Mouse (Mus musculus): Measurements from ENCODE around the gene Elf5. TPM values are rescaled to one million over a fixed set of nuclear protein-coding genes. Genes with fewer than 3 reads are reported as not detected.

Elf5 gene
- polyA plus RNA-seq, 1 experiment from 2014 or later = not detected

DNA sequence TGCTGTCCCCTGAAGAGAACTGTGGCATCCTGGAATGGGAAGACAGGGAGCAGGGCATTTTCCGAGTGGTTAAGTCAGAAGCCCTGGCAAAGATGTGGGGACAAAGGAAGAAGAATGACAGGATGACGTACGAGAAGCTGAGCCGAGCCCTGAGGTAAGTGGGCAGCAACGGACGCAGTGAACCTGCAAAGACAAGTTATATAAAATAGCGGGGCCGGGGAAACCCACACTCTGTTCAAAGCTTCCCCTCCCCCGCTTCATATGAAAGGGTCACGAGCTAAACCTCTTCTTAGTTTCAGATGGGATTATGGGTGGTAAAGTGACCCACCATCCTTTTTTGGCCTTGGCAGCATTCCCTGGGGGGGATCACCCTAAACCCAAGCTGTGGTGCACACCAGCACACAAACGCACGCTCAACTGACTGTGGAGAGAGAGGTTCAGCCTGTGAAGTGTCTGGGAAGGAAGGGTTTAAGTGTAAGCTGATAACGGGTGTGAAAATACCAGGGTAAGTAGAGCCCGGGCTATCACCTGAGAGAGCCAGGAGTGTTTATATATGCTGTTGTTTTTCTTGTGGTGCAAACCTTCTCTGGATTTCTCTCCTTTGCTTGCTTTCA is 37.6 kb downstream of the Elf5 start:
- Histone ChIP-seq H3K27ac (ENCODE audit: low read depth, low read length) (no peak overlapping the region), H3K36me3 (ENCODE audit: control insufficient read depth, insufficient read depth, low read length) (peaks cover 7% of the 10 kb centered on the region), H3K4me2 (ENCODE audit: low read length) (no peak overlapping the region), H3K27me3 (replicated peaks; ENCODE audit: control insufficient read depth, insufficient read depth, low read length) (no peaks in the 10 kb centered on the region), H3K9ac (ENCODE audit: low read depth, low read length) (no peak overlapping the region), H3K9me3 (ENCODE audit: control insufficient read depth, low read length) (no peaks in the 10 kb centered on the region), H3K4me3 (ENCODE audit: low read length) (no peak overlapping the region), H3K4me1 (ENCODE audit: control insufficient read depth, insufficient read depth, low read depth, low read length) (no peaks in the 10 kb centered on the region)
- 73% methylated on average over 14 of the region's 14 CpGs for WGBS
- ATAC-seq = no peak

DNA sequence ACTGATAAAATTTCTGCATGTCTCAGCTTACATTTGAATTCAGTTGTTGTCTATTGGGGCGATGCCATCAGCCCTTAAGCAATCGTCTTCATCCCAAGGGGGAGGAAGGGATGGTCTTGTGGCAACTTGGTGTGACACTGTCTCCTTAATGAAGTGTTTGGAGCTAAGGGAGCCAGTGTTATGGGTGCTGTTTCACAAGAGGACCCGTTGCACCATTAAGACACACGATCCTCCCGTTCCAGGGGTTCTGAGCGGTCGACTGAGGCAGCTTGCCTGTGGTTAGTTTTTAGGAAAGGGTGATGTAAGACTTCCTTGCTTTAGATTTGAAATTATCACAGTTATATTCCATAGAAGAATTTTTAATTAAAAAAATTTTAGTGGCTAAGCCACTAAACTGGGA is 38.3 kb downstream of the Elf5 start:
- Histone ChIP-seq H3K27me3 (replicated peaks; ENCODE audit: control insufficient read depth, insufficient read depth, low read length) (no peaks in the 10 kb centered on the region), H3K9me3 (ENCODE audit: control insufficient read depth, low read length) (no peaks in the 10 kb centered on the region), H3K27ac (ENCODE audit: low read depth, low read length) (no peak overlapping the region), H3K36me3 (ENCODE audit: control insufficient read depth, insufficient read depth, low read length) (peaks cover 7% of the 10 kb centered on the region), H3K4me2 (ENCODE audit: low read length) (no peak overlapping the region), H3K9ac (ENCODE audit: low read depth, low read length) (no peak overlapping the region), H3K4me3 (ENCODE audit: low read length) (no peak overlapping the region), H3K4me1 (ENCODE audit: control insufficient read depth, insufficient read depth, low read depth, low read length) (no peaks in the 10 kb centered on the region)
- WGBS = 91% methylated on average over 7 of the region's 7 CpGs
- no peak for ATAC-seq

DNA sequence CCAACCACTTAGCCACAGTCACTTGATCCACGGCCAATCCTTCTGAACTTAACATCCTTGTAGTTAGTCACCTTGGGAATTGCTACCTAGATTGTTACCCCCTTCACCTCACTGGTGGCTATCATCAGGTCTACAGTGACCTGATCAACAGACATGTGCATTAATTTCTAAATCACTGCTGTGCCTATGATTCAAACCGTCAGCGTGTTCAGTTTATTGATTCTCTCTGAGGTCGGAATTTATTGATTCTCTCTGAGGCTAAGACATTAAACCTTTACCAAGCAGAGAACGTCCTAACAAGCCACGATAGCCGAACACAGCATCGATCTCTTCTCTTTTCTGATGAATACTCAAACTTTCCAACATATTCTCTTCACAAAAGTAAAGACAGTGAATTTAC is 38.8 kb downstream of the Elf5 start:
- WGBS = 91% methylated on average over 8 of the region's 8 CpGs
- no peak for ATAC-seq
- Histone ChIP-seq H3K4me1 (ENCODE audit: control insufficient read depth, insufficient read depth, low read depth, low read length) (no peaks in the 10 kb centered on the region), H3K4me3 (ENCODE audit: low read length) (no peak overlapping the region), H3K27me3 (replicated peaks; ENCODE audit: control insufficient read depth, insufficient read depth, low read length) (no peaks in the 10 kb centered on the region), H3K9ac (ENCODE audit: low read depth, low read length) (no peak overlapping the region), H3K4me2 (ENCODE audit: low read length) (no peak overlapping the region), H3K36me3 (ENCODE audit: control insufficient read depth, insufficient read depth, low read length) (peaks cover 7% of the 10 kb centered on the region), H3K9me3 (ENCODE audit: control insufficient read depth, low read length) (no peaks in the 10 kb centered on the region), H3K27ac (ENCODE audit: low read depth, low read length) (no peak overlapping the region)

DNA sequence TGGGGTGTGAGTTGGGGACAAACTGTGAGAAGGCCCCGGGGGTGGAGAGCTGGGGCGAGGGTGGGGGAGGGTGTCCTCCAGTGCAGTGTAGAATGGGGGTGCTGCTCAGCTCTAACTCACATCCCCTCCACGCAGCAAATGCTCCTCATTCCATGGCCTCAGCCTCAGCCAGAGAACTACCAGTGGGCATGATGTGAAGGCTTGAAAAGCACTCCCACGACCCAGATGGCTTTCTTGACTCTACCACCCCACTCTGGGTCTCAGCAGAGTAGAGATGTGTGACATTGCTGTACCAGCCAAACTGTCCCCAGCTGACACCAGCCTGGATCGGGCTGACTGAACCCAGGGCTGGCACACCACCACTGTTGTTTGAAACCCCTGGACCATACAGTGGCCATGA is 41.1 kb downstream of the Elf5 start:
- no peak overlapping the region for H3K27ac ChIP-seq (ENCODE audit: low read depth, low read length)
- peaks cover 15% of the 10 kb centered on the region for H3K36me3 ChIP-seq (ENCODE audit: control insufficient read depth, insufficient read depth, low read length)
- 84% methylated on average over 5 of the region's 5 CpGs for WGBS
- H3K27me3 ChIP-seq (replicated peaks; ENCODE audit: control insufficient read depth, insufficient read depth, low read length) = no peaks in the 10 kb centered on the region
- H3K4me3 ChIP-seq (ENCODE audit: low read length) = no peak overlapping the region
- H3K9ac ChIP-seq (ENCODE audit: low read depth, low read length) = no peak overlapping the region
- no peak for ATAC-seq
- no peaks in the 10 kb centered on the region for H3K9me3 ChIP-seq (ENCODE audit: control insufficient read depth, low read length)
- no peak overlapping the region for H3K4me2 ChIP-seq (ENCODE audit: low read length)
- H3K4me1 ChIP-seq (ENCODE audit: control insufficient read depth, insufficient read depth, low read depth, low read length) = no peaks in the 10 kb centered on the region

DNA sequence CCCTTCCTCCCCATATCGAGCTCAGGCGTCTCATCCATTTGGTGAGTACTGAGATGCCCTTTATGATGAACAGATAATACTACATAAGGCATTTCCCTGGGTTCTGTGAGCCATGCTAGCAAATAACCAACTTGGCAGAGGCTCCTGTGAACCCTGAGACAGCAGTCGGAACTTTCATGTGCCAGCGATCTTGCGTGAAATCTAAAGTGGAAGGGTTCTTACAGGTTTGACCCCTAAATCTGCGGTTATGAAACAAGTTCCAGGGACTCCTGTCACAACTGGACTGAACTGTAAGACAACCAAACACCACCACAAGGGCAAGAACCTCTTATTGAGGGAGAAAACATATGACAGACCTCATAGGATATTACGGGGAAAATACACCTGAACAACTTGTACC is 44.3 kb downstream of the Elf5 start:
- WGBS = 96% methylated on average over 7 of the region's 7 CpGs
- H3K4me3 ChIP-seq (ENCODE audit: low read length) = no peak overlapping the region
- H3K4me2 ChIP-seq (ENCODE audit: low read length) = no peak overlapping the region
- peaks cover 28% of the 10 kb centered on the region for H3K36me3 ChIP-seq (ENCODE audit: control insufficient read depth, insufficient read depth, low read length)
- no peak overlapping the region for H3K9ac ChIP-seq (ENCODE audit: low read depth, low read length)
- H3K27ac ChIP-seq (ENCODE audit: low read depth, low read length) = no peak overlapping the region
- H3K27me3 ChIP-seq (replicated peaks; ENCODE audit: control insufficient read depth, insufficient read depth, low read length) = no peaks in the 10 kb centered on the region
- ATAC-seq = no peak
- no peaks in the 10 kb centered on the region for H3K4me1 ChIP-seq (ENCODE audit: control insufficient read depth, insufficient read depth, low read depth, low read length)
- H3K9me3 ChIP-seq (ENCODE audit: control insufficient read depth, low read length) = no peaks in the 10 kb centered on the region

DNA sequence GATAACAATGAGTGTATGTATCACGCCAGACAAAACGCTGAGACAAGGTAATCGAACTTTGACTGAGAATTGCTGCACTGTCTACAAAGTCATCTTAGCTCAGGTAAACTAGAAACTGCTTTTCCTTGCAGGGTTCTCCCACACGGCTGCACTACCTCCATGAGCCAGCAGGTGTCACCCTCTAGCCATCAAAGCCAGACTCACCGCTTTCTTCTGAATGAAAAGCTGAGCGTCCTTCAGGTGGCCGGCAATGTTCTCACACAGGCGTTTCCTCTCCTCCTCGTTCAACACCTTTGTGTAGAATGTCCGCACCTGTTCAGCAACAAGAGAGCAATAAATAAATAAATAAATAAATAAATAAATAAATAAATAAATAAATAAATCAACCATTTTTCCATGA is 45.2 kb downstream of the Elf5 start:
- no peaks in the 10 kb centered on the region for H3K27me3 ChIP-seq (replicated peaks; ENCODE audit: control insufficient read depth, insufficient read depth, low read length)
- no peak overlapping the region for H3K4me2 ChIP-seq (ENCODE audit: low read length)
- H3K4me3 ChIP-seq (ENCODE audit: low read length) = no peak overlapping the region
- peak; percentile 80 for ATAC-seq
- H3K4me1 ChIP-seq (ENCODE audit: control insufficient read depth, insufficient read depth, low read depth, low read length) = no peaks in the 10 kb centered on the region
- H3K27ac ChIP-seq (ENCODE audit: low read depth, low read length) = no peak overlapping the region
- no peaks in the 10 kb centered on the region for H3K9me3 ChIP-seq (ENCODE audit: control insufficient read depth, low read length)
- H3K9ac ChIP-seq (ENCODE audit: low read depth, low read length) = no peak overlapping the region
- WGBS = 30% methylated on average over 10 of the region's 10 CpGs
- H3K36me3 ChIP-seq (ENCODE audit: control insufficient read depth, insufficient read depth, low read length) = peaks cover 28% of the 10 kb centered on the region

DNA sequence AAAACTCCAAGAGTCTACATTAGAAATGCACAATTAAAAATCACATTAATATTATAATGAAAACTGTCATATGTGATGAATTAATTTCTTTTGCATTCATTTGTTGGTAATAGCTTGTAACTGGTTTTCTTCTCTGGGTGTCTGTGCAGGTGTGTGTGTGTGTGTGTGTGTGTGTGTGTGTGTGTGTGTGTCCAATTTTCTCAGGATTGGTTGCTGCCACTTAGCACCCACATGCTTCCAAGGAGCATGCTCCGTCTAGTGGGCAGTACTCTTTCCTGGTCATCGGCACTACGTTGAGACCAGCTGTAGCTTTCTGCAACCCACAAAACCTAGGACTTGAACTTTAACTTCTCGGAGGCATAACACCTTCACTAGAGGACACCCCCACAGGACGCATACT is 45.6 kb downstream of the Elf5 start:
- no peak overlapping the region for H3K9ac ChIP-seq (ENCODE audit: low read depth, low read length)
- no peaks in the 10 kb centered on the region for H3K9me3 ChIP-seq (ENCODE audit: control insufficient read depth, low read length)
- H3K4me3 ChIP-seq (ENCODE audit: low read length) = no peak overlapping the region
- no peak overlapping the region for H3K4me2 ChIP-seq (ENCODE audit: low read length)
- H3K36me3 ChIP-seq (ENCODE audit: control insufficient read depth, insufficient read depth, low read length) = peaks cover 28% of the 10 kb centered on the region
- H3K27ac ChIP-seq (ENCODE audit: low read depth, low read length) = no peak overlapping the region
- H3K4me1 ChIP-seq (ENCODE audit: control insufficient read depth, insufficient read depth, low read depth, low read length) = no peaks in the 10 kb centered on the region
- H3K27me3 ChIP-seq (replicated peaks; ENCODE audit: control insufficient read depth, insufficient read depth, low read length) = no peaks in the 10 kb centered on the region
- ATAC-seq = peak; percentile 28
- WGBS = 92% methylated on average over 5 of the region's 5 CpGs

DNA sequence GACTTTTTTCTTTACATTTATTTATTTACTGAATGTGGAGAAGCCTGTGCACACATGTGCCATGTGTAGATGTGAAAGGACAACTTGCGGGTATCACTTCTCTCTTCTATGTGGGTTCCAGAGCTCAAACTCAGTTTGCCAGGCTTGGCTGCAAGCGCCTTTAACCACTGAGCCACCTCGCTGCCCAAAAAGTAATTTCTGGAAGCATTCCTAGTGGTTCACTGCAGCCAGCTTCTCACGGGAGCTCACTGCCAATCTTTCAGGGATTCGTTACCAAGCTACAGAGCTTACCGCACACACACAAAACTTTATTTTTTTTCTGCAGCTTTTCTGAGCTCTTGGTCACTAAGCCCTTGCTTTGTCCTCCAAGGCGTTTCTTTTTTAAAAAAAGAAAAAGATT is 46.1 kb downstream of the Elf5 start:
- Histone ChIP-seq H3K9ac (ENCODE audit: low read depth, low read length) (no peak overlapping the region), H3K9me3 (ENCODE audit: control insufficient read depth, low read length) (no peaks in the 10 kb centered on the region), H3K27me3 (replicated peaks; ENCODE audit: control insufficient read depth, insufficient read depth, low read length) (no peaks in the 10 kb centered on the region), H3K4me3 (ENCODE audit: low read length) (no peak overlapping the region), H3K4me2 (ENCODE audit: low read length) (no peak overlapping the region), H3K27ac (ENCODE audit: low read depth, low read length) (no peak overlapping the region), H3K36me3 (ENCODE audit: control insufficient read depth, insufficient read depth, low read length) (peaks cover 28% of the 10 kb centered on the region), H3K4me1 (ENCODE audit: control insufficient read depth, insufficient read depth, low read depth, low read length) (no peaks in the 10 kb centered on the region)
- no peak for ATAC-seq
- 89% methylated on average over 7 of the region's 7 CpGs for WGBS

DNA sequence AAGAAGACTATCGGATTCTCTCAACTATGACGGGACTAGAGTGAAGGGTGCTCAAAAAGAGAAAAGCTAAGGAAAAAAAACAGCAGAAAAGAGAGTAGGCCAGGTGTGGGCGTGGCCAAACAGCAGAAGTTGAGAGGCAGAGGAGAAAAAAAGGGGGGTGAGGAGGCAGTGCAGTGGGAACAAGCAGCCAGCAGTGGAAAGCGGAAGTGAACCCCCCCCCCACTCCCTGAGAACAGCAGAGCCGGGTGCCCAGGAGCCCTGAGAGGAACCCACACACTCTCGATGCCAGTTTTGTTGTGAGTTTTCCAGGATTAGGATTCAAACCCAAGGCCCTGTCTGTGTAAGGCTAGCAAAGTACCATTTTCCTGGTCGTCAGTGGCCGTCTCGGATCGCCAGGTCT is 47.6 kb downstream of the Elf5 start:
- H3K9me3 ChIP-seq (ENCODE audit: control insufficient read depth, low read length) = no peaks in the 10 kb centered on the region
- no peak overlapping the region for H3K4me2 ChIP-seq (ENCODE audit: low read length)
- peaks cover 28% of the 10 kb centered on the region for H3K36me3 ChIP-seq (ENCODE audit: control insufficient read depth, insufficient read depth, low read length)
- no peak overlapping the region for H3K4me3 ChIP-seq (ENCODE audit: low read length)
- no peaks in the 10 kb centered on the region for H3K27me3 ChIP-seq (replicated peaks; ENCODE audit: control insufficient read depth, insufficient read depth, low read length)
- H3K9ac ChIP-seq (ENCODE audit: low read depth, low read length) = no peak overlapping the region
- no peak for ATAC-seq
- WGBS = 95% methylated on average over 10 of the region's 10 CpGs
- H3K27ac ChIP-seq (ENCODE audit: low read depth, low read length) = no peak overlapping the region
- H3K4me1 ChIP-seq (ENCODE audit: control insufficient read depth, insufficient read depth, low read depth, low read length) = no peaks in the 10 kb centered on the region

DNA sequence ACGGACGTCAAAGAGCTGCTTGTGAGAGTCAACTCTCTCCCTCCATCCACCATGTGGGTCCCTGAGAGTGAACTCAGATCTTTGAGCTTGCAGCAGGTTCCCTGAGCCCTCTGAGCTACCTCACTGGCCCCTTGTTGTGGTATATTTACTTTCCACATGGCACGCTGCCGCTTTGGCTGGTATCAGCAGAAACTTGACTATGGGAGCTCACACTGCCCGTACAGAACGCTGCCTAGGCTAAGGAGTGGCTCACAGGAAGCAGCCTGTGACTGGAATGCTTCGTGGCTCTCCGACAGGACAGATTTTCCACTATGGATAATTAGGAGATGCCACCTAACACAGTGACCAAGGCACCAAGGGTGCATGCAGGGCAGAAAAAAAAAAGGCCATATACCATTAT is 49.7 kb downstream of the Elf5 start:
- H3K36me3 ChIP-seq (ENCODE audit: control insufficient read depth, insufficient read depth, low read length) = peaks cover 24% of the 10 kb centered on the region
- no peak overlapping the region for H3K9ac ChIP-seq (ENCODE audit: low read depth, low read length)
- no peaks in the 10 kb centered on the region for H3K4me1 ChIP-seq (ENCODE audit: control insufficient read depth, insufficient read depth, low read depth, low read length)
- H3K9me3 ChIP-seq (ENCODE audit: control insufficient read depth, low read length) = no peaks in the 10 kb centered on the region
- no peak for ATAC-seq
- no peaks in the 10 kb centered on the region for H3K27me3 ChIP-seq (replicated peaks; ENCODE audit: control insufficient read depth, insufficient read depth, low read length)
- H3K4me2 ChIP-seq (ENCODE audit: low read length) = no peak overlapping the region
- whole genome bisulfite sequencing = 79% methylated on average over 8 of the region's 8 CpGs
- no peak overlapping the region for H3K4me3 ChIP-seq (ENCODE audit: low read length)
- H3K27ac ChIP-seq (ENCODE audit: low read depth, low read length) = peak overlapping the region; percentile 42
